Mouse (Mus musculus) ovary, postnatal 10 days (tissue): ENCODE measurements around the gene Clec2e.
A peak's percentile ranks its signal among the peaks of the same experiment; 100 is the strongest.

ENCODE experiments used
- DNase-seq: peaks from one replicate; pipeline ENCODE4 v3.0.0; 2022; ENCODE audit warnings: low spot score

Clec2e gene

DNA sequence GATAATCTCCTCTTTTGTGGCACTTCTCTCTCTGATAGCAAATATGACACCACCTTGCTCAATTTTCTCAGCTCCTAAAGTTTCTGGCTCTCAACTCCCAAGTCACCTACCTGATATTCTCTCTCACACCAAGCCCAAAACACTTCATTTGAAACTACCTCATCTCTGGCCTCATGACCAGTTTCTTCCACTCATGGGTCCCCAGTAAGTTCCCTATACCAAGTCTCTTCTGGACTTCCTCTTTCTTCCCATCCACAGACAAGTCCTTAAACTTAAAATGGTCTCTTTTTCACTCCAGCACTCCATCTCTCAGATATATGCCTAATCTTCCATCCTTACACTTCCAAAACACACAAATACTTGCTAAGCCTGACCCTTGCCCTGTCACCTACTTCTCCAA is 42.7 kb downstream of the Clec2e start:
- DNase-seq: no peak

DNA sequence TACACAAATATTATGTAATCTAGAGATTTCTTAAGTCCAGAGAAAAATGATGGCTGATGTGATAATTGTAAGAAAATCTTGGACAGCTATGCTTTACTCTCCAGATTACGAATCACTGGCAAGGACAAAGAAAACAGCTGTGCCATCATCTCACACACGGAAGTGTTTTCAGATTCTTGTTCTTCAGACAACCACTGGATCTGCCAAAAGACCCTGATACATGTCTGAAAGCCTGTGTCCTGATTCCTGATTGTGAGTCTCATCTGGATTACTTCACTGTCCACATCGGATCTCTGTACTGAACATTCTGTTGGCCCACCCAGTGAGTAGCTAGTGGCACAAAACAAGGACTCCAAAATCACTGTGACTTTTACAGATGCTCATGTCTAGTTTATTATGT is 44.5 kb downstream of the Clec2e start:
- no peak for DNase-seq

DNA sequence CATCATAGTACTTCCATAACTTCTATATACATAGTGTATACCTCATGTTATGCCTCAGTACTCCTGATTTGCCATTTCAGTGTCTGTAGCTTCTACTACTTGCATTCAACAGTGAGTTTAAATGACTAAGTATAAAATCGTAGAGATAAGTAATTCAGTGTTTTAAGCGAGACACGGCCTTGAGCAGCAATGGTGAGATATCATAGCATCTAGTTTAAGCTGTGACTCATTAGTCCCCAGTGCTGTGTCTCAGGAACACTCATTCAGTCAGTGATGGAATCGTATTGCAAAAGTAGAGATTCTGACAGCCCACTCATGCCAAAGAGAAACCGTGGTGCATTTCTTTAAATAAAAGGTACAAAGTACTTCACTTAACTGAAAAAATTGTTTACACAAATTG is 49.0 kb downstream of the Clec2e start:
- DNase-seq: no peak

DNA sequence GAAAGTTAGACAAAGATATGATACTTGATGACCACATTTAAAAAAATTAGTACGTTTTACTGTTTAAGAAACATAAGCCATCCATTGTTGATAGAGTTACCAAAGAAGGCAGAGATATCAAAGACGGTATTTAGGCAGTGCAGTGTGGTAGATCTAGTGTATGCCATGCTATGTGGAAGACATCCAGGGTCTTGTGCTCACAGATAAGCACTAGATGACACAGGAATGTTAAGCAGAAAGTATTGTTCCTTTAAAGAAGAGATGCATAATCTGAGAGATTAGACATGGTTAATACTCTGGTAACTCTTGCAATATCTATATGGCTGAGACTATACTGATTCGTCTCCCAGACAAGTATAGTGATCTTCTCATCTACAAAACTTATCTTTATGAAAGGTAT is 49.6 kb downstream of the Clec2e start:
- no peak for DNase-seq

DNA sequence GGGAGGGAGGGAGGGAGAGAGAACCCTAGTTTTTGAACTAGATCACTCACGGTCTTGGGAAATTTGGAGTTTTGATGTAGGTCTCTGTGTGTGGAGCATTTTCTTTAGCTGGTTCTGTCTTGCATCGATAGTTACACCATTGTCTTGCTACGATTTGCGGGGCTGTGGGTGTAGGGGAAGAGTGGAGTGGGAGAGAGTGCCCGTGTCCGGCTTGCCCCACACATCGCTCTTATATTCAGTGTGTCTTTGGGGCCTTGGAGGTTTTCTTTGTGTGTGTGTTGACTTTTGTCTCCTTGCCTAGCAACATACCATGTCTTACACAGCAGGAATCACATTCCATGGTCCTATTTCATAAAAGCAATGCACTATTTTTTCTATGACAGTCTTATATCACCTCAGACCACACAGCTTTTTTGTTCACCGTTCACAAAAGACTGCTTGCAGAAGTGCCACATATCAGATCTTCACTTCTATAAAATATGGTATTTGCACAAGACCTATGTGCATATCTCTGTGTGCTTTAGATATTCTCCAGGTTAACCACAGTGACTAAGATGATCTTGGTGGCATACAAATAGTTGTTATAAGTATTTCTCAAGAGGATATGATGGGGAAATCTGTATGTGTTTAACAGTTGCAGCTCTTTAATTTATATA is 51.0 kb downstream of the Clec2e start:
- no peak for DNase-seq

DNA sequence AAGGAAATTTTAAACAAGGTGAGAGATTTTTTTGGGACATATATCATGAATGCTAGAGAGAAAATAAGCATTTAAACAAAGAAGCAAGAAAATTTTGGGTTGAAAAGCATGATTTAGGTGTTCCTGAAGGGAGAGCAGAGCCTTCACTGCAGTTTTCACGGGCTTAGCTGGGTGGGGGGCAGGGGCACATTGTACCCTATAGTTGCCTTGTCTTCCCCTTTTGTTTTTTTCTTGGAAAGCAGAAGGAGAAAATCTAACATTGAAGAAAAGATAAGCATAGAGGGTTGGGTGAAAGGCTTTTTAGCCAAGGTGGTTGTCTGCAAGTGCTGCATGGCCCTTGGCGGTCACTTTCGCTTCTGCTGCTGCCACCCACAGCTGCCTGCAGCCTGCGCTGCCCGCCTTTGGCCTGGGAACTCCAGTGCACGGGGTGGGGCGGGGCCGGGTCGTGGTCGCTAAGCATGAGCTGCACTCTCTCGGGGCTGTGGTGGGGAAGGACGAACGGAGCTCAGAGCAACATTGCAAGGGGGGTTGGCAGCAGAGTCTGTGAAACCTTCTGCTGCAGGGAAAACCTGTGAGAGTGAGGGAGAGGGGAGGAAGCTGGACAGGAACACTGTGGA is 51.7 kb downstream of the Clec2e start:
- DNase-seq: peak; percentile 18

DNA sequence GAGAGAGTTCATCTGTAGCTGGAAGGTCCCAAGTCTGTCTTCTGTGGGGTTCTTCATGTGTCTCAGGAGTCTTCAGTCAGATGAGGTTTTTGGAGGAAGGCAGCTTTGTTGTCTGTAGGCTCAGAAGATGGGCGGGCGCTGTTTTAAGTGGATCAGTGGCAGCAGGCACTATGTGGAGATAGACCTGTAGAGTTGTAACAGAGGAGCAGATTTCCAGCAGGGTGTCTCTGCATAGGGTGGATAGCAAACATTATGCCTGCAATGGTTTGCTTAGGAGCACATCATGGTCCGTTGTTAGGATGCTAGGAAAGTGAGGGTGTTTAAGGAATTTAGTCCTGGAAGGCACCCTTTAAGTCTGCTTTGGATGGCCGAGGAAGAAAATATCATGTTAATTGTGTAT is 52.3 kb downstream of the Clec2e start:
- DNase-seq: no peak

DNA sequence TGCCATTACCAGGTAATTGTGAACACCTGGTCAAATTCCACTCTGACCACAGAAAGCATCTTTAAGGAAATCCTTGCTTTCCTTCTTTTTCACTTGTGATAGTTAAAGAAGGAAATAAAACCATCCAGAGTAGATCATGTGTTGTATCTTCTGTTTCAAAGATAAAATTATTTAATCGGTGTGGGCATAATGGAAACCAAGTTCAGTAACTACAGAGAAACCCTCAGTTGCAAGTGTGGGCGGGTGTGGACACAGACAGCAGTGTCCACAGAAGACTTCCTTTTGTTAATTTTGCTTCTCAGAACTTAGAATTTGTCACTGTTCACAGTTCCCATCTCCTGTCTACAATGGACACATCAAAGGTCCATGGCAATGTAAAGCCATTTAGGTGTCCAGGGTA is 55.1 kb downstream of the Clec2e start, which contains the start of gene Klrb1f:
Klrb1f (plus strand) TSS at position 301 of the 400 bp plus-strand sequence.
- DNase-seq: no peak

DNA sequence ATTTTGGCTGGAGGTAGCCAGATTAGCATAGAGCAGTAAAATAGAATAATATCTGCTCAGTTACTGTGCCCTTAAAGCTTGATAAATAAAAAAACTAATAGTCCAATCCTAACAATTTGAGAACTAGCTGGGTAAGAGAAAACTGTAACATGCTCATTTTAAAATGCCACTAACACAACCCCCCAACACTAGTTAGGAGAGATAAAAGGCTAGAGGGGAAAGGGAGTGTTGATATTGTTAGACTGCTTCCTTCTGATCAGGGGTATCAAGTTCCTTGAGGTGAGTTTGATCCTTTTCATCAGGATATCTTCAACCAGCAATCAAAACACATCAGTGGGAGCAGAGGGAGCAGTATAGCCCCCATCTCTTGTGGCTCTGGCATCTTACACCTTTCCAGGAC is 58.2 kb downstream of the Clec2e start:
- no peak for DNase-seq
